Mouse (Mus musculus): Measurements from ENCODE around the gene Nanog.

The Nanog gene

DNA sequence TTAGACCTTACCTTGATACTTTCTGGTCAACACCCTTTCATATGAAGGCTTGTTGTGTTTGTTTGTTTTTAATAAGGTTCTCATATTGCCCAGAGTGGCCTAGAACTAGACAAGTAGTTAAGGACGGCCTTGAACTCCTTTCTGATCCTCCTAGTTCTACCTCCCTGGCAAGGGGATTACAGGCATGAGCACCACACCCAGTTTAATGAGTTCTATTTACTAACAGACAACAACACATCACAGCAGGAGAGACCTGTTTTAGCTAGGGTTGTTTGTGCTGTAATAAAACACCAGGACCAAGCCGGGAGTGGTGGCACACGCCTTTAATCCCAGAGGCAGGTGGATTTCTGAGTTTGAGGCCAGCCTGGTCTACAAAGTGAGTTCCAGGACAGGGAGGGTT, 55.2 kb downstream of the Nanog start:
- DNase-seq (ENCODE audit: low spot score in 2 of 2): no peak

DNA sequence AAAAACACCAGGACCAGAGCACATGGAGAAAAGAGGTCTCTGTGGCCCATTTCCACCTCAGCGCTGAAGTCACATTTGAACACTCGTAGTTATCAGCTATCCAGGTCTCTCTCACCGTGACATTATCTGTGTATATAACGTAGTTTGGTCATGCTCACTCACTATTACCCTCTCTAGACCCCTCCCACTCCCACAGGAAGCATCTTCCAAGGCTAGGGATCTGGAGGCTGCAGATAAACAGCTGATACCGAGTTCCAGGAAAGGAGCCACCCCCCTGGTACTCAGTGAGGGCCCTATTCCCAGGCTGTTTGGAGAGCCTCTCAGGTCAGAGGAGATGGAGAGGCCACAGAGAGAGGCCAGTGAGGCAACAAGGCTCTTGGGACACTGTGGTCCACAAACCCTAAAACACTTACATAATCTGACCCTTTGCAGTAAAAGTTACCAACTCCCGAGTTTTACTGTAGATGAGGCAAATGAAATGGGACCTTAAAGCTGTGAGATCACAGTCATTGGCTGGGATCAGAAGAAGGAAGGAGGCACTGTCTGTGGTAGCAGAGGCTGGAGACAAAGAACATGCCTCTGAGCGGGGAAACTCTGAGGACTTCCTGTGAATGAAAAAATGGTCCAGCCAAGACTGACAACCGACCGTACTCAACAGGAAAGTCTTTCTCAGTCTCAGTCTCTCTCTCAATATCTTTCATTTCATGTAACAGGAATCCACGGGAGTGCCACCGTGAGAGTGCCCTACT, 55.8 kb downstream of the Nanog start:
- no peak for DNase-seq (ENCODE audit: low spot score in 2 of 2)

DNA sequence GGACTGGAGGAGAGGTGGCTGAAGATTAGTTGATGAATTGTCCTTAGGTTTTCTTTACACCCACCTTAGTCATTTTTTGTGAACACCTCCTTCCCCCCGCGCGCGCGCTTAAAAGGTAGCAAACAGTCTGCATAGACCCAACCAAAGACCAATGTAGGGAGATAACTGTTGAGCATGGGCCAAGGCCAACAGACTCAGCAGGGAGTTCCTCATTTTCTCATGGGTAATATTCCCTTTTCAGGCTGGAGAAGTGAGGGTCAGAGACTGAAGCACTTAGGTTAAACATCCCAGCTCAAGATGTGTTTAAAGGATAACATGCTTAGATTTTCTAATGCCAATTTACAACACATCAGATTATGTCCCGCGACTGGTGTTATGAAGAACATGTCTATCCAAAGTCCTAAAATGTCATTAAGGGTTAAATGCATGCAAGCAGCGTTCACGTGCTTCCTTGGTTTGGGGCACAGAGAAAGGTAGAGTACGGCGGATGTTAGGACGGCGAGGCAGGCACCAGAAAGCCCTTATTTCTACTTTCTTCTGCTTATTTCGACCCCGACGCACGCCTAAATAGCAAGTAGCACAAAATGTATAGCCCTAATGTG, 56.7 kb downstream of the Nanog start:
- no peak for DNase-seq (ENCODE audit: low spot score in 2 of 2)
